Mouse (Mus musculus) heart, adult 8-10 months (tissue): ENCODE data around the gene A930009A15Rik. TPM values are rescaled to one million over a fixed set of nuclear protein-coding genes. Genes with fewer than 3 reads are reported as not detected.

Experiments used
- total RNA-seq, 4 experiments: library from RNA; stranded (reverse); gene quantifications; 2 replicates each; pipeline ENCODE4 v1.2.4; 2022

A930009A15Rik gene
- total RNA-seq, 4 experiments from 2014 or later: not detected

Other genes starting within 250 kb of the A930009A15Rik start
- 10 to 100 TPM in 3 of 4 experiments, 1 to 10 TPM in 1; 9.9 to 12.7 (median 11.3) TPM for gene Tmem19, start 207.5 kb upstream of the A930009A15Rik start, total RNA-seq
- gene Thap2, start 185.5 kb upstream of the A930009A15Rik start, total RNA-seq: 10 to 100 TPM in 1 of 4 experiments, 1 to 10 TPM in 3; 5.2 to 10.6 (median 7.1) TPM
- 10 to 100 TPM; 11.2 to 14.3 (median 13.8) TPM for gene Zfc3h1, start 185.0 kb upstream of the A930009A15Rik start, total RNA-seq
- not detected for gene Lgr5, start 17.8 kb downstream of the A930009A15Rik start, total RNA-seq
- 1 to 10 TPM; 1.3 to 2.8 (median 1.9) TPM for gene Tspan8, start 246.8 kb downstream of the A930009A15Rik start, total RNA-seq